Mouse (Mus musculus) kidney, embryonic 15.5 days (tissue): Measurements from ENCODE around the gene Rdh16f1. TPM values are rescaled to one million over a fixed set of nuclear protein-coding genes. Genes with fewer than 3 reads are reported as not detected.

Source experiments
- ATAC-seq: fragments of 200-750 bp; cut with Nextera tagmentation; replicated peaks from 2 replicates; pipeline ENCODE4 v1.8.0; 2017; ENCODE audit warnings: moderate TSS enrichment; ENCODE audit not compliant: low FRiP score
- H3K27ac ChIP-seq: fragments of 300-500 bp; sonication (generic); 2 replicates; pipeline ENCODE4 v1.5.1; 2015; ENCODE audit warnings: mild to moderate bottlenecking, inconsistent platforms
- H3K27me3 ChIP-seq: fragments of 300-500 bp; sonication (generic); 2 replicates; pipeline ENCODE4 v1.6.1; 2015; ENCODE audit warnings: inconsistent platforms
- H3K36me3 ChIP-seq: fragments of 300-500 bp; sonication (generic); 2 replicates; pipeline ENCODE4 v1.6.1; 2015; ENCODE audit warnings: inconsistent platforms
- H3K4me1 ChIP-seq: fragments of 300-500 bp; sonication (generic); 2 replicates; pipeline ENCODE4 v1.6.1; 2015; ENCODE audit warnings: inconsistent platforms
- H3K4me2 ChIP-seq: fragments of 300-500 bp; sonication (generic); 2 replicates; pipeline ENCODE4 v1.6.1; 2015; ENCODE audit warnings: moderate library complexity, mild to moderate bottlenecking, inconsistent platforms
- H3K4me3 ChIP-seq: fragments of 300-500 bp; sonication (generic); replicated peaks from 2 replicates; pipeline ENCODE4 v1.5.1; 2015; ENCODE audit warnings: mild to moderate bottlenecking, inconsistent platforms
- H3K9ac ChIP-seq: fragments of 300-500 bp; sonication (generic); 2 replicates; pipeline ENCODE4 v1.6.1; 2015; ENCODE audit warnings: mild to moderate bottlenecking, inconsistent platforms
- H3K9me3 ChIP-seq: fragments of 300-500 bp; sonication (generic); replicated peaks from 2 replicates; pipeline ENCODE4 v1.6.1; 2016; ENCODE audit warnings: inconsistent platforms
- WGBS: fragments of 180-500 bp; shearing (Covaris S2); methylation state at CpG from one replicate; pipeline ENCODE4 v1.1.7; 2015; ENCODE audit warnings: mixed read lengths; 5-methylcytosine and 5-hydroxymethylcytosine counted together
- polyA plus RNA-seq: library from polyadenylated mRNA; unstranded; fragments of >200 nt; fragmentation: Nextera tagmentation; extraction: Ambion mirVana; gene quantifications from 2 replicates; pipeline ENCODE4 v1.2.1, GENCODE M21; 2015

The Rdh16f1 gene
- polyA plus RNA-seq, 1 experiment from 2014 or later: 0.34 TPM

DNA sequence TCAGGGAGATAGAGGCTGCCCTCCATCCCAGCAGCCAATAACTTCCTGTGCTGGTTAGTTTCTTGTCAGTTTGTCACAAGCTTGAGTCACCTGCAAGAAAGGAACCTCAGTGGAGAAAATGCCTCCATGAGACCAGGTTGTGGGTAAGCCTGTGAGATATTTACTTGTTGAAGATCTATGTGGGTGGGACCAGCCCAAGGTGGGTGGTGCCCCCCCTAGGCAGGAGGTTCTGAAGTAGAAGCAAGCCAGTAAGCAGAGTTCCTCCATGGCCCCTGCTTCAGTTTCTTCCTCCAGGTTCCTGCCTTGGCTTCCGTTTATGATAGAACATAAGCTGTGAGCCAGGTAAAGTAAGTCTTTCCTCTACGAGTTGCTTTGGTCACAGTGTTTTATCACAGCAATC, 23.3 kb upstream of the Rdh16f1 start:
- H3K4me3 ChIP-seq: no peak overlapping the region
- no peaks in the 10 kb centered on the region for H3K9me3 ChIP-seq
- 64% methylated on average over 2 of the region's 2 CpGs for WGBS
- no peaks in the 10 kb centered on the region; the same call in 1 of the 2 replicates for H3K36me3 ChIP-seq
- H3K27me3 ChIP-seq: no peaks in the 10 kb centered on the region
- H3K4me1 ChIP-seq: peaks cover 45% of the 10 kb centered on the region
- H3K9ac ChIP-seq: no peak overlapping the region
- no peak for ATAC-seq
- H3K27ac ChIP-seq: 0 out of 2 replicates have a peak overlapping the region, but pooled peaks have one; percentile 15
- H3K4me2 ChIP-seq: no peak overlapping the region

GRCm38 (mm10) chr10:127736916-127737315, 22.7 kb upstream of the Rdh16f1 start:
- no peak overlapping the region for H3K27ac ChIP-seq
- peaks cover 6% of the 10 kb centered on the region for H3K36me3 ChIP-seq
- WGBS: 70% methylated on average over 4 of the region's 4 CpGs
- no peak overlapping the region for H3K4me3 ChIP-seq
- H3K9ac ChIP-seq: no peak overlapping the region
- H3K4me2 ChIP-seq: no peak overlapping the region
- H3K27me3 ChIP-seq: no peaks in the 10 kb centered on the region
- ATAC-seq: no peak
- H3K4me1 ChIP-seq: peaks cover 43% of the 10 kb centered on the region
- no peaks in the 10 kb centered on the region for H3K9me3 ChIP-seq

DNA sequence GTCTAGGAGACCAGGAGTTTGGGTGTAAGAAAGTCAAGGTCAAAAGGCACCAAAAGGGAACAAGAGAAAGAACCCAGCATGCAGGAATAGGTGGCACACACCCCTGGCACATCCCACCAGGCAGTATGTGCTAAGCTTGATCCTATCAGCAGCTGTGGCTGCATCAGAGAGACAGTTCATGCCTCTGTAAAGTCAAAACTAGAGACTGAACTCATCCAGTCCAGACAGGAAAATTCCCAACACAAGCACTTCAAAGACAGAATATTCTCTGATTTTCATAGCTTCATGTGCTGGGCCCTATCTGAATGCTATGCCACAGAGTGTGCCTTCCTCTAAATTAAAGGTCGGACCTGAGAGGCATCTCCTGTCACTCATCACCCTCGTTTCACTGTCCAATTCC, 22.0 kb upstream of the Rdh16f1 start:
- peaks cover 13% of the 10 kb centered on the region for H3K36me3 ChIP-seq
- no peaks in the 10 kb centered on the region for H3K27me3 ChIP-seq
- H3K9me3 ChIP-seq: no peaks in the 10 kb centered on the region
- H3K4me2 ChIP-seq: no peak overlapping the region
- WGBS: 35% methylated on average over 2 of the region's 2 CpGs
- H3K4me3 ChIP-seq: no peak overlapping the region
- H3K4me1 ChIP-seq: peaks cover 43% of the 10 kb centered on the region
- no peak overlapping the region for H3K27ac ChIP-seq
- H3K9ac ChIP-seq: no peak overlapping the region
- ATAC-seq: no peak

- Histone ChIP-seq H3K4me3 (peak overlapping the region; percentile 95), H3K4me1 (peaks cover 43% of the 10 kb centered on the region), H3K27me3 (no peaks in the 10 kb centered on the region), H3K9ac (no peak overlapping the region), H3K9me3 (no peaks in the 10 kb centered on the region), H3K36me3 (peaks cover 20% of the 10 kb centered on the region), H3K4me2 (peak overlapping the region; percentile 66), H3K27ac (peak overlapping the region; percentile 91)
- ATAC-seq: peak; percentile 35; the same call in 1 of the 2 replicates
- WGBS: 40% methylated on average over 13 of the region's 13 CpGs
Measured at GRCm38 (mm10) chr10:127738151-127738882, 21.3 kb upstream of the Rdh16f1 start.

DNA sequence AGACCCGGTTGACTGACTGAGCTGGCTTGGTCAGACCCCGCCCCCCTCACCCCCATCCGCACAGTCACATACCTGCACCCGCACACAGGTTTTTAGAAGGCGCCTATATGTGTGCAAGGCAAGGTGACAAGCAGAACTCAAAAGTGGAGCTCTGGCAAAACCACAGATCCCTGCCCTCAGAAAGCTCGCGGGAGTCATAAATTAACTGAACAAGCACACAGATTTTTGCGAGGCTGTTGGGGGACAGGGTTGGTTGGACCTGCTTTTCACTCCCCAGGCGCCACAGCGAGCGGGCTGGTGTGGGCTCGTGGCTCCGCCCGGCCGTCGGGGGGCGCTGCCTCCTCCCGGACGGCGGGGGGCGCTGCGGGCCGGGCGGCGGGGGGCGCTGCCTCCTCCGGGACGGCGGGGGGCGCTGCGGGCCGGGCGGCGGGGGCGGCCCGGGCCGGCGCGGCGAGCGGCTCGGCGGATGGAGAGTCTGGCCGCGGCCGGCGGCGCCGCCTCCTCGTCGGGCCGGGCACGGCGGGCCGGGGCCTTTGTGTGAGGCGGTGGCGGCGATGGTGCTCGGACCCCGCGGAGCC, 20.4 kb upstream of the Rdh16f1 start, which contains the start of gene Zbtb39:
TSS of gene Zbtb39 (plus strand) at position 456 of the 578 bp plus-strand sequence.
- Histone ChIP-seq H3K27me3 (no peaks in the 10 kb centered on the region), H3K4me1 (peaks cover 38% of the 10 kb centered on the region), H3K9me3 (no peaks in the 10 kb centered on the region), H3K27ac (peak within 1 kb of the TSS; percentile 91), H3K4me3 (peak within 1 kb of the TSS; percentile 95), H3K36me3 (peaks cover 29% of the 10 kb centered on the region), H3K4me2 (peak within 1 kb of the TSS; percentile 66), H3K9ac (peak within 1 kb of the TSS; percentile 99)
- ATAC-seq: peak; percentile 82
- under 1% methylated on average over 42 of the region's 61 CpGs for WGBS

DNA sequence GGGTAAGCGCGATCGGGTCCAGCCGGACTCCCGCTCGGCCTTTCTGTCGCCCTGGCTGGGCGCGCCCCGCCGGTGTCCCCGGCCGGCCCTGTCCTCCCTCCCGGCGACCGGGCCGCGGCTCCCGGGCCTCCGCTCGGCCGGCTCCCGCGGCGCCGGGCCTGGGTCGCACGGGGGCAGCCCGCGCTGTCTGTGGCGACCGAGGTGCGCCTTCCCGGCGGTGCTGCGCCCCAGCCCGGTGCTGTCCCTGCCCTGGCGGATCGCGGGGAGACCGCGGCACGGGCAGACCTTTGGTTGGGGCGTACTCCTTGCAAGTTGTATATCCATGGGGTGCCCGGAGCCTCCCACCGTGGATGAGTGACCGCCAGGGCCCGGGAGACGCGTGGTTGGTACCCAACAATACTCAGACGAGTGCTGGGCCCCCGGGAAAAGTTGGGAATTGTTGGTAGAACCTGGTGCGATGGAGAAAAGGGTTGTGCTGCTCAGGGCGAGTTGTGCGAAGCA, 19.9 kb upstream of the Rdh16f1 start:
- Histone ChIP-seq H3K27me3 (no peaks in the 10 kb centered on the region), H3K27ac (peak overlapping the region; percentile 91), H3K4me2 (peak overlapping the region; percentile 66), H3K9ac (peak overlapping the region; percentile 99), H3K36me3 (peaks cover 34% of the 10 kb centered on the region), H3K4me1 (peaks cover 35% of the 10 kb centered on the region), H3K9me3 (no peaks in the 10 kb centered on the region), H3K4me3 (peak overlapping the region; percentile 95)
- peak; percentile 56 for ATAC-seq
- WGBS: under 1% methylated on average over 47 of the region's 55 CpGs

DNA sequence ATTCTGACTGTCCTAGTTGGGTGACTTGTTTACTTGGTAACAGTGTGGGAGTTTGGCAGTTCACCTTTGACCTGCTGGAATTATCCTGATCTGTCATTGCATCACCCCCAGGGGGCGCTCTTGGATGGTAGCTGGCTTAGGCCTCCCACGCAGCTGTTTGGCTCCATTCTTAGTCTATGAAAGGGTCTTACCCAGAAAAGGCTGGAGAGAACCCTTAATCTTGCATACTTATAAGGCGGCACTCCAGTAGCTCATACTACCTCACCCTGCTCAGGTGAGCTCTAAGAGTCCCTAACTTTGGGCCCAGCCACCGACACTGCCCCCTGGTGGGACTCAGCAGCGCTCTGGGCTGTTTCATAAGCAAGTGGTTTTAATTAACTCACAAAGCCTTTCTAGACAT, 14.9 kb upstream of the Rdh16f1 start:
- H3K4me1 ChIP-seq: peaks cover 54% of the 10 kb centered on the region
- H3K36me3 ChIP-seq: peaks cover 67% of the 10 kb centered on the region
- H3K9me3 ChIP-seq: no peaks in the 10 kb centered on the region
- no peaks in the 10 kb centered on the region for H3K27me3 ChIP-seq
- ATAC-seq: no peak
- H3K9ac ChIP-seq: no peak overlapping the region
- 72% methylated on average over 5 of the region's 5 CpGs for WGBS
- H3K4me3 ChIP-seq: no peak overlapping the region
- no peak overlapping the region for H3K4me2 ChIP-seq
- H3K27ac ChIP-seq: no peak overlapping the region

DNA sequence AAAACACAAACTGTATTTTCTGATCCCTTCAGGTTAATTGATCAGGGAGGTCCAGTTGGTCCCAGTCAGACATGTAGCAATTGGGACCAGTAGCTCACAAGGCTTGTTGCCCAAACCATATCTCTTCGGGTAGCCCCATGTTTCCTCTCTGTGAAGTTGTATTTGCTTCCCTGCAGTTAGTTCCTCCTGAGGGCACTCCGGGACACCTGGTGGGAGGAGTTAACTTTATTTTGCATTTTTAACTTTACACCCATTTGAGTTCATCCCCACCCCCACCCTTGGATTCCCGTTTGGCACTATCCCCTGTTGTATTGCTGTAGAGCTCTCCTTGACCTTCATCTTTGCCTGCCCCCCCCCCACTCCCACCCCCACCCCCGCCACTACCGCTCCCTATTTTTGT, 13.7 kb upstream of the Rdh16f1 start:
- H3K4me2 ChIP-seq: no peak overlapping the region
- no peak overlapping the region for H3K9ac ChIP-seq
- peaks cover 67% of the 10 kb centered on the region for H3K36me3 ChIP-seq
- ATAC-seq: no peak
- no peak overlapping the region for H3K4me3 ChIP-seq
- H3K4me1 ChIP-seq: peaks cover 54% of the 10 kb centered on the region
- 68% methylated on average over 5 of the region's 5 CpGs for WGBS
- H3K27me3 ChIP-seq: no peaks in the 10 kb centered on the region
- no peaks in the 10 kb centered on the region for H3K9me3 ChIP-seq
- no peak overlapping the region for H3K27ac ChIP-seq

- peaks cover 52% of the 10 kb centered on the region for H3K4me1 ChIP-seq
- H3K27me3 ChIP-seq: no peaks in the 10 kb centered on the region
- ATAC-seq: no peak
- peak overlapping the region; percentile 67; the same call in 1 of the 2 replicates for H3K27ac ChIP-seq
- H3K9me3 ChIP-seq: no peaks in the 10 kb centered on the region
- WGBS: 84% methylated on average over 8 of the region's 8 CpGs
- no peak overlapping the region for H3K4me2 ChIP-seq
- H3K36me3 ChIP-seq: peaks cover 57% of the 10 kb centered on the region
- no peak overlapping the region for H3K9ac ChIP-seq
- H3K4me3 ChIP-seq: no peak overlapping the region
Measured at GRCm38 (mm10) chr10:127747254-127747653, 12.3 kb upstream of the Rdh16f1 start.

DNA sequence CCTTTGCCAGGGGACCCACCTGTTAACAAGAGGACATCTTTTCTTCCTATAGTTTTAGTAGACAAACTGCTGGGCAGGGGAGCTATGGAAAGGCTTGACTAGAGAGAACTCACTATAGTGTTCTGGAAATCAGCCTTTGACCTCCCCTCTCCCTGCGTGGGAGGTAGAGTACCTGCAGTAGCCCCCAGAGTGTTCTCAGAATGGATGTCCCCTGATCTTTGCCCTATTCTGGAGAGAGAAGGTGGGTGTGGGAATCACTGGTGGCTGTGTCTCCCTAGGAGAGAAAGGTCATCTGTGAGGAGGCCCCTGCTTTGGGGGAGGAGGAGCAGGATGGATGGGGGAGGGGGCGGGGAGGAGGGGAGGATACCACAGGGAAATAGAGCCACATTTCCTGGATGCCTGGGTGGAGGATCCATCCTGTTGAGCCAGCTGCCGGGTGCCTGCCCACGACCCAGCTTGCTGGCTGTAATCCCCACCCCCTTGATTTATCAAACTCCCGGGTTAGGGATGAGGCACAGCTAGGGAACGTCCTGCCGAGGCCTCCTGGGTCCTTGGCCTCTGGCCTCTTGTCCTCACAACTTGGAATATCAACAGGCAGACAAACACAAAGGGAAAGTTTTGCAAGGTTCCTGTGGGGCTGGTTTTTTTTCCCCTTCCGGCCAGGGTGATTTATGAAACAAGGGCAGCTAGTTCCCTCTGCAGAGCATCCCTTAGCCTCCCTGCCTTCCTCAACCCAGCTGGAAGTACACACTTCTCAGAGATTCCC, 10.6 kb upstream of the Rdh16f1 start:
- no peak overlapping the region for H3K9ac ChIP-seq
- H3K9me3 ChIP-seq: no peaks in the 10 kb centered on the region
- WGBS: 5% methylated on average over 8 of the region's 8 CpGs
- no peaks in the 10 kb centered on the region for H3K27me3 ChIP-seq
- peak overlapping the region; percentile 47 for H3K4me2 ChIP-seq
- H3K4me1 ChIP-seq: peaks cover 52% of the 10 kb centered on the region
- peak overlapping the region; percentile 85 for H3K27ac ChIP-seq
- H3K4me3 ChIP-seq: peak overlapping the region; percentile 31; the same call in 1 of the 2 replicates
- H3K36me3 ChIP-seq: peaks cover 40% of the 10 kb centered on the region
- ATAC-seq: peak; percentile 65

GRCm38 (mm10) chr10:127750136-127750777, 9.3 kb upstream of the Rdh16f1 start:
- H3K4me2 ChIP-seq: peak overlapping the region; percentile 47
- H3K27me3 ChIP-seq: no peaks in the 10 kb centered on the region
- WGBS: 56% methylated on average over 24 of the region's 24 CpGs
- peaks cover 59% of the 10 kb centered on the region for H3K4me1 ChIP-seq
- peak overlapping the region; percentile 21; the same call in 1 of the 2 replicates for H3K9ac ChIP-seq
- ATAC-seq: no peak
- peak overlapping the region; percentile 31 for H3K4me3 ChIP-seq
- H3K36me3 ChIP-seq: peaks cover 27% of the 10 kb centered on the region
- H3K9me3 ChIP-seq: no peaks in the 10 kb centered on the region
- H3K27ac ChIP-seq: peak overlapping the region; percentile 85
